Mouse (Mus musculus): ENCODE results near the gene Hmgb3. TPM values are rescaled to one million over a fixed set of nuclear protein-coding genes. Genes with fewer than 3 reads are reported as not detected.
"Not testable (repeated sequence)": the region's sequence is repeated elsewhere in the genome, so short reads cannot be mapped to it uniquely, and the experiment has no call there.

The Hmgb3 gene
- 10 to 100 TPM in 1 of 26 experiments, 1 to 10 TPM in 14, under 1 TPM in 6, not detected in 5; 0.62 to 11.7 (median 1.4) TPM for total RNA-seq (2018; cell fraction: chromatin; rRNA removed)
- total RNA-seq (2018; cell fraction: cytosol; rRNA removed): 1 to 10 TPM in 23 of 26 experiments, under 1 TPM in 3; 0.38 to 7.4 (median 2.3) TPM
- 10 to 100 TPM in 3 of 26 experiments, 1 to 10 TPM in 13, under 1 TPM in 9, not detected in 1; 0.34 to 15.5 (median 1.7) TPM for total RNA-seq (2018; cell fraction: nucleus; rRNA removed)
- polyA plus RNA-seq (2018): 1.9 to 13.6 TPM (median 13.4 TPM) in 3 replicates

- no peaks in the 10 kb centered on the region for H3K79me2 ChIP-seq (ENCODE audit: inconsistent target)
- no peak within 1 kb of the TSS for H3K27ac ChIP-seq
- 17% methylated on average over 46 of the region's 59 CpGs for WGBS (ENCODE audit: missing documents)
- peak within 1 kb of the TSS; percentile 12; the same call in 1 of the 2 replicates for H3K4me3 ChIP-seq (ENCODE audit: inconsistent target)
- H3K36me3 ChIP-seq (ENCODE audit: inconsistent target): no peaks in the 10 kb centered on the region
These were observed at the start of gene Hmgb3 for GRCm38 (mm10) chrX:71555415-71556114. TSS of gene Hmgb3 (plus strand) at chrX:71555918.

GRCm38 (mm10) chrX:71506591-71506990, 49.1 kb upstream of the Hmgb3 start:
- H3K36me3 ChIP-seq (ENCODE audit: inconsistent target); H3K4me3 ChIP-seq (ENCODE audit: inconsistent target); H3K79me2 ChIP-seq (ENCODE audit: inconsistent target); H3K27ac ChIP-seq: not testable (repeated sequence)
- 62% methylated on average over 4 of the region's 4 CpGs for WGBS (ENCODE audit: missing documents)

- Histone ChIP-seq H3K27ac (no peak overlapping the region), H3K4me3 (ENCODE audit: inconsistent target) (no peak overlapping the region), H3K36me3 (ENCODE audit: inconsistent target) (no peaks in the 10 kb centered on the region), H3K79me2 (ENCODE audit: inconsistent target) (no peaks in the 10 kb centered on the region)
- WGBS (ENCODE audit: missing documents): 93% methylated on average over 4 of the region's 4 CpGs
These were observed 36.5 kb upstream of the Hmgb3 start for GRCm38 (mm10) chrX:71519252-71519651.

GRCm38 (mm10) chrX:71522889-71523288, 32.8 kb upstream of the Hmgb3 start:
- H3K79me2 ChIP-seq (ENCODE audit: inconsistent target): no peaks in the 10 kb centered on the region
- WGBS (ENCODE audit: missing documents): 50% methylated on average over 1 of the region's 3 CpGs

GRCm38 (mm10) chrX:71524310-71524709, 31.4 kb upstream of the Hmgb3 start:
- WGBS (ENCODE audit: missing documents): 22% methylated on average over 2 of the region's 2 CpGs
- H3K27ac ChIP-seq: no peak overlapping the region
- no peaks in the 10 kb centered on the region for H3K36me3 ChIP-seq (ENCODE audit: inconsistent target)
- no peak overlapping the region for H3K4me3 ChIP-seq (ENCODE audit: inconsistent target)
- no peaks in the 10 kb centered on the region for H3K79me2 ChIP-seq (ENCODE audit: inconsistent target)

More at GRCm38 (mm10) chrX:71522889-71523288, 32.8 kb upstream of the Hmgb3 start:
- no peaks in the 10 kb centered on the region for H3K36me3 ChIP-seq (ENCODE audit: inconsistent target)
- no peak overlapping the region for H3K4me3 ChIP-seq (ENCODE audit: inconsistent target)
- no peak overlapping the region for H3K27ac ChIP-seq

- WGBS (ENCODE audit: missing documents): 47% methylated on average over 2 of the region's 3 CpGs
- Histone ChIP-seq H3K79me2 (ENCODE audit: inconsistent target) (no peaks in the 10 kb centered on the region), H3K36me3 (ENCODE audit: inconsistent target) (no peaks in the 10 kb centered on the region), H3K27ac (no peak overlapping the region), H3K4me3 (ENCODE audit: inconsistent target) (no peak overlapping the region)
These were observed 30.0 kb upstream of the Hmgb3 start for GRCm38 (mm10) chrX:71525593-71526299.

- 100% methylated on average over 1 of the region's 1 CpGs for WGBS (ENCODE audit: missing documents)
These were observed 28.3 kb upstream of the Hmgb3 start for GRCm38 (mm10) chrX:71527461-71527860.

GRCm38 (mm10) chrX:71528150-71528549, 27.6 kb upstream of the Hmgb3 start:
- H3K79me2 ChIP-seq (ENCODE audit: inconsistent target): no peaks in the 10 kb centered on the region
- 83% methylated on average over 3 of the region's 3 CpGs for WGBS (ENCODE audit: missing documents)
- no peaks in the 10 kb centered on the region for H3K36me3 ChIP-seq (ENCODE audit: inconsistent target)
- no peak overlapping the region for H3K27ac ChIP-seq
- no peak overlapping the region for H3K4me3 ChIP-seq (ENCODE audit: inconsistent target)

More at GRCm38 (mm10) chrX:71527461-71527860, 28.3 kb upstream of the Hmgb3 start:
- no peak overlapping the region for H3K27ac ChIP-seq
- H3K36me3 ChIP-seq (ENCODE audit: inconsistent target): no peaks in the 10 kb centered on the region
- H3K4me3 ChIP-seq (ENCODE audit: inconsistent target): no peak overlapping the region
- H3K79me2 ChIP-seq (ENCODE audit: inconsistent target): no peaks in the 10 kb centered on the region

- Histone ChIP-seq H3K36me3 (ENCODE audit: inconsistent target) (no peaks in the 10 kb centered on the region), H3K79me2 (ENCODE audit: inconsistent target) (no peaks in the 10 kb centered on the region), H3K27ac (no peak overlapping the region), H3K4me3 (ENCODE audit: inconsistent target) (no peak overlapping the region)
- 66% methylated on average over 6 of the region's 6 CpGs for WGBS (ENCODE audit: missing documents)
These were observed 27.1 kb upstream of the Hmgb3 start for GRCm38 (mm10) chrX:71528646-71529045.

GRCm38 (mm10) chrX:71532635-71533034, 23.1 kb upstream of the Hmgb3 start:
- Histone ChIP-seq H3K79me2 (ENCODE audit: inconsistent target) (no peaks in the 10 kb centered on the region), H3K4me3 (ENCODE audit: inconsistent target) (no peak overlapping the region), H3K27ac (no peak overlapping the region), H3K36me3 (ENCODE audit: inconsistent target) (no peaks in the 10 kb centered on the region)
- 62% methylated on average over 3 of the region's 3 CpGs for WGBS (ENCODE audit: missing documents)

- Histone ChIP-seq H3K27ac (no peak overlapping the region), H3K4me3 (ENCODE audit: inconsistent target) (no peak overlapping the region), H3K36me3 (ENCODE audit: inconsistent target) (no peaks in the 10 kb centered on the region), H3K79me2 (ENCODE audit: inconsistent target) (no peaks in the 10 kb centered on the region)
- 71% methylated on average over 5 of the region's 5 CpGs for WGBS (ENCODE audit: missing documents)
These were observed 21.6 kb upstream of the Hmgb3 start for GRCm38 (mm10) chrX:71534102-71534501.

- Histone ChIP-seq H3K27ac (no peak overlapping the region), H3K79me2 (ENCODE audit: inconsistent target) (no peaks in the 10 kb centered on the region), H3K36me3 (ENCODE audit: inconsistent target) (no peaks in the 10 kb centered on the region), H3K4me3 (ENCODE audit: inconsistent target) (no peak overlapping the region)
- 91% methylated on average over 1 of the region's 2 CpGs for WGBS (ENCODE audit: missing documents)
These were observed 17.9 kb upstream of the Hmgb3 start for GRCm38 (mm10) chrX:71537791-71538190.

- whole genome bisulfite sequencing (ENCODE audit: missing documents): 91% methylated on average over 6 of the region's 7 CpGs
- no peak overlapping the region for H3K27ac ChIP-seq
- H3K36me3 ChIP-seq (ENCODE audit: inconsistent target): no peaks in the 10 kb centered on the region
- H3K4me3 ChIP-seq (ENCODE audit: inconsistent target): no peak overlapping the region
- H3K79me2 ChIP-seq (ENCODE audit: inconsistent target): no peaks in the 10 kb centered on the region
These were observed 14.8 kb upstream of the Hmgb3 start for GRCm38 (mm10) chrX:71540821-71541510.

GRCm38 (mm10) chrX:71544731-71545130, 11.0 kb upstream of the Hmgb3 start:
- Histone ChIP-seq H3K27ac (no peak overlapping the region), H3K79me2 (ENCODE audit: inconsistent target) (no peaks in the 10 kb centered on the region), H3K4me3 (ENCODE audit: inconsistent target) (no peak overlapping the region), H3K36me3 (ENCODE audit: inconsistent target) (no peaks in the 10 kb centered on the region)
- WGBS (ENCODE audit: missing documents): 51% methylated on average over 5 of the region's 5 CpGs
